Mouse (Mus musculus): Measurements from ENCODE around the gene Fam178b. TPM values are rescaled to one million over a fixed set of nuclear protein-coding genes. Genes with fewer than 3 reads are reported as not detected.
"Not testable (repeated sequence)": the region's sequence is repeated elsewhere in the genome, so short reads cannot be mapped to it uniquely, and the experiment has no call there.

The Fam178b gene
- total RNA-seq, 2 experiments from 2014 or later: 0.61 to 1.2 TPM

- no peak for DNase-seq
Measured at GRCm38 (mm10) chr1:36672648-36673350, 10.2 kb downstream of the Fam178b start.

- no peak for DNase-seq
Measured at GRCm38 (mm10) chr1:36671260-36671659, 11.7 kb downstream of the Fam178b start.

DNA sequence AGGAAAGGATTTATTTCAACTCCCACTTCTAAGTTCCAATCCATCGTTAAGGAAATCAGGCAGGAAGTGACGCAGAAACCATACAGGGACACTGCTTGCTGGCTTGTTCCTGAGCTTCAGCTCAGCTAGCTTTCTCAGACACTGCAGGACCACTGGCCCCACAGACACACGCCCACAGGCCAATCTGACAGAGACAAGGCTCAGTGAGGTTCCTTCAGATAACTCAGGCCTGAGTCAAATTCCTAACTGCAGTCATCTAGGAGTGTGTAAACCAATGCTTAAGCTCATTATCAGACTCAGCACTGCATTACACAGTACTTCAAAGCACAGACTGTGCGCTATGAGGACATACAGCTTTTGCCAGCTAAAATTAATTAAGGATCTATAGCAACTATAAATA, 12.7 kb downstream of the Fam178b start:
- no peak for DNase-seq

- DNase-seq: not testable (repeated sequence)
Measured at GRCm38 (mm10) chr1:36668007-36668406, 15.0 kb downstream of the Fam178b start.

GRCm38 (mm10) chr1:36665934-36666333, 17.0 kb downstream of the Fam178b start:
- no peak for DNase-seq

DNA sequence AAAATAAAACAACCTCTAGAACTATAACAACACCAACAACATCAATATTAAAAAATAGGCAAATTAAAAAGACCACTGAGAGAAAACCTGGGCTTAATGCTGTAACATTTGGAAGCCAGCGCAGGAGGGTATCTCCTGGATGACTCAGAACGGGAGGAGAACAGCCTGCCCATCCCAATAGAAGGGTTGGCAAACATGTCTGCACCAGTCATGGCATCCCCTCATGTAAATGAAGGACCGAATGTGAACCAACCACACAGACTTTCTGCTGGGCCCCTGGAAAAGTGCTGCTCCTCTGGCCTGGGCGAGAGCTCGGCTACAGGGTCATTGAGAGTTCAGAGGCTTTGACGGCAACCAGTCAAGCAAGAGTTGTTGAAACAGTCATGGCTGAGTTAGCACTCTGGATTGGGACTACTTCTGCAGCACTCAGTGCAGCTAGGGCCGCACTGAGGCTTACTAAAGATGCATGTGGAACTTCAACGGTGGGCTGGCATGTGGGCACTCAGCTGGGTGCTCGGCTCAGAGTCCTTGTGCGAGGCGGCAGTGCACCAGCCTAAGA, 17.7 kb downstream of the Fam178b start:
- no peak for DNase-seq

- no peak for DNase-seq
Measured at GRCm38 (mm10) chr1:36664457-36664856, 18.5 kb downstream of the Fam178b start.

GRCm38 (mm10) chr1:36658621-36659399, 24.2 kb downstream of the Fam178b start:
- DNase-seq: no peak

DNA sequence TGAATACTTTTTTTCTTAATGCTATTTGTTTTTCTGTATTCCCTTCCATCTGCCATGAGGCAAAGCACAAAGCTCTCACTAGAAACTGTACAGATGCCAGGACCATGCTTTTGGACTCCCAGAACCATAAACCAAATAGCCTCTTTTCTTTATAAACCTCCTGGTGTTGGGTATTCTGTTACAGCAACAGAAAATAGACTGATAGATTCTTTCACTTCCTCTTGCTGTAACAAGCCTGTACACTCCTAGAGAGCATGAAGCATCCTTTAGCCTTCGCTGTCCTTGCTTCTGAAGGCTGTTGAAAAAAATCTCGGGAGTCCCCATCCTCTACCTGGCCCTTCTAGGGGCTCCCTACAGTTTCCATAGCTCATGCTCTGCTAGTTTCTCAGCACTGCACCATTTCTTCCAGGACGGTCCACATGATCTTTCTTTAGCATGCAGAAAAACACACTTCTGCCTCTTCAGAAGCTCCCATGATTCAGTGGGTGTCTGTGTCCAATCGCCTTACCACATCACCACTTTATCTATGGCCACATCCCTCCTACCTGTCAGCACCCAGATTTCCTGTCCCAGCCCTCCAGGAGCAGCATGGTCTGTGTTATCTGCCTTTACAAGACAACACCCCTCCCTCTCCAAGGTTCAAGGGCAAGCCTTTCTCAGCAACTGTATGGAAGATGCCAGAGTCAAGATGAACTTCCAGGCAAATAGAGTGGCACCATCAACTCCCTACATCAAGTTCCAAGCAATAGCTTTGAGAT, 25.1 kb downstream of the Fam178b start:
- no peak for DNase-seq

DNA sequence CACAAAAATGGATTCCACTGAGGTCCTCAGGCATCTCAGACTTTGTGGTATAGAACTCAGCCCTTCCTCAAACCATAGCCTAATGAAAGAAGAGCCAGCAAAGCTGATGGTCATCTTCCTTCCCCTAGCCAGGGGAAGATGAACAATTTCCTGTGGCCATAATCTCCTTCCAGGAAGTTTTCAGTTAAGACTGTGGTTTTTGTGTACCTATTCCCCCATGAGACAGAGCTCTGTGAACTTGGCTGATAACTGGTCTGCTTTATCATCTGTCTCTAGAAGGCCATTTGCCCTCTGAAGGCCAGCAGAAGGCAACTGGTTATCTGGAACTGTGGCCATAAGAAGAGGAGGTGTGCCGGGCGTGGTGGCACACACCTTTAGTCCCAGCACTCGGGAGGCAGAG, 26.8 kb downstream of the Fam178b start:
- no peak for DNase-seq

- no peak for DNase-seq
Measured at GRCm38 (mm10) chr1:36655039-36655438, 27.9 kb downstream of the Fam178b start.

GRCm38 (mm10) chr1:36647631-36648030, 35.4 kb downstream of the Fam178b start:
- DNase-seq: no peak

DNA sequence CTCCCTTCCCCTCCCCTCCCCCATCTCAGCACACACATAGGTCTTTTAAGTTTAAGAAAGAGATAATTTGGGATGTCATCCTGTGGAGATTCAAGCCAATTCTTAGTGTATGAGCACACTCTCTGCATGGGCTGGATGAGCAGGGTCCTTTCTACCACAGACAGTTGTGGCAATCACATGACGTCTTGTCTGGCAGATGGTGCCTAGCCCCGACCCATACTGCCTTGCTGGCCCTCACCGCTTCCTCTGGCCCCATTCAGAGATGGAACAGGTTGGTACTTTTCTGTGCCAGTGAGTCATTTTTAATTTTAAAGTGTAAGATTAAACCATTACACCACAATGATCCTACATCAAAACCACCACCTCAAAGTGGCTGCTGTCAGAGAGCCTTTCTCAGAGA, 36.7 kb downstream of the Fam178b start:
- DNase-seq: no peak

DNA sequence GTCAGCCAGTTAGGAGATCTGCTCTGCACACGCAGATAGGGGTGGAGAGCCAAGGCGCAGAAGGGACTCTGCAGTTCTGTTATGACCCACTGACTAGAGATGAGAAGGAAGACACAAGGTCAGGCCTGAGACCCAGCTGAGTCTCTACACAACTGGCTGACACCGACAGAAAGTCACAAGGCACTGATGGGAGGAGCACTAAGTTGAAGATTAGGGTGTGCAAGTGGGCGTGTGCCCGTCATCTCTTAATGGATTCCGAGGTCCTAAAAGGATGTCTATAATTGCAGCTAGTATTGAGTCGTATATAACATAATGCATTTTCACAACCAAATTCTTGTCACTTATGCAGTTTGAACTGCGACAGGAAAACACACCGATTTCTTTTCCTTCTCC, 38.4 kb downstream of the Fam178b start:
- DNase-seq: no peak

GRCm38 (mm10) chr1:36643957-36644614, 38.9 kb downstream of the Fam178b start:
- DNase-seq: no peak

DNA sequence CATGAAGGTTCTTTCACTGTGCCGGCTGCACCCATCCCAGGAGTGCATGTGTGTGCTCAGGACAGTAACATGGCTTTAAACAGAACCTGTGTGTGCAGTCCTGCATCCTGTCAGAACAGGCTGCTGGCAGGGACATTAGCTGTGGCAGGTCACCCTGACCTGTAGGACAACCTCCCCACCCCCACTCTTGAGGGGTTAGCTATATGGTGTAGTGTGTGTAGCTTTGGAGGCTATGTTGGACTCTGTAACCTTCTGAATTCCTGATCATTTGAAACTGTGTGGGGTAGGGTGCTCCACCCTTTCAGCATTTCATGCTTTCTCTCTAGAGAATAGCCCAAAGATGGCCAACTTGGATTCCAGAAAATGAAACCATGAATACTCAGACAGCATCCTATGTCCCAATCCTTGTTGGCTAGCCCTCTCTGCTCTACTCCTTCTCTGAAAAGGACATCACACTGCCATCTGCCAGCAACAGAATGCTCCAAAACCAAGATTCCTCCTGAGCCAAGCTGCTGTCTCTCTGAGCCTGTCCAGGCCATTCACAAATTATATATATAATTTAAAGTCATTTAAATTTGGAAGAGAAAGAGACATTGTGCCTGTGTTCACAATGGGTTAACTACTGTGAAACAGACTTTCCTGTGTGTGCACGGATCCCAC, 47.0 kb downstream of the Fam178b start:
- DNase-seq: no peak

GRCm38 (mm10) chr1:36634940-36635339, 48.0 kb downstream of the Fam178b start:
- peak; percentile 38 for DNase-seq

DNA sequence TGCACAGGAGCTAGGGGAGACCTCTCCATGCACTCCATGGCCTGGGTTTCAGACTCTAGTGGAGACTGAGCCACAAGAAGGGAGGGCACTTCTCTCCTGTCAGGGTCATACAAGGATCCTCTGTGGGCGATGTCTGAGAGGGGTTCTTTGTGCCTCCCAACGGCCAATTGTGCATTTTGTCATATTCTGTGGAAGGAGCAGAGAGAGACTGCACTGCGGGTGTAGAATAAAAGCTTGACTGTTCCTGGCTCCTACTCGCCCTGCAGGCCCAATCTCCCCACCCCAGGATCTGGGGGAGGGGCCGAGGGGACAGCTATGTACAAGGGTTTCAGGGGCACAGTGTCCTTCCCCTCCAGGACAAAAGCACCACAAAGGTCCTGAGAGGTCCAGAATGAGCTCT, 49.1 kb downstream of the Fam178b start:
- DNase-seq: no peak

DNA sequence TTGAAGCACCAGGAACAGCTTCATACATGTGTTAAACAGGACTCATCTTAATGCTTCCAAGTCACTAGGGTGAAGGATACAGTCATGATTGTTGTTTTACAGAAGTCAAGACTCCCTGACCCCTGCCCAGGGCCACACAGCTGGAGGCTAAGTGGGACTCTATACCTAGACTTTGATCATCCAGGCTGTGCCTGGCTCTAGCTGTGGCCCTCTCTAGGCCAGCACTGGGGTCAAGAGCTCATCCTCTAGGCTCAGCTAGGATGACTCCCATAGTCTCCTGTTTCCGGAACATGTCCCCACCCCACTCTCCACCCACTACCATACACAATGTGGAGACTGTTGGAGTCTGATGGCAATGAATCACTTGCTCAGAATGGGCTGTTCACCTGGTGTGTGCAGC, 50.1 kb downstream of the Fam178b start:
- DNase-seq: no peak

GRCm38 (mm10) chr1:36632090-36632489, 50.9 kb downstream of the Fam178b start:
- no peak for DNase-seq

DNA sequence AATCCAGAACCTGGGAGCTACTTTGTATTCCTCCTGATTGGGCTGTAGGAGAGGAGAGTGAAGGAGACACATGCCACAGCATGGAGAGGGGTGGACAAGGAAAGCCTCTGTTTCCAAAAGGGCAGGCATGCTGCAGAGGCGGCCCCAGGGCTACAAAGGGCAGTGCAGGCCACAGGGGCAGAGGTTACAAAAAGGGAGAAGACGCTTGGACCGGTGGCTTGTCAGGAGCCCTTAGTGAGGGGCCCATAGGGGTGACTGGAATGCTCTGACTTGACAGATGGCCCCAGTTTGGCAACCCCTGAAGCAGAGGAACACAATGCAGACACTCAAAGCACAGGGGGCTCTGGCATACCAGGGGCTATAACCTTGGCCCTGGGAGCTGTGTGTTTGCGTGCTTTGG, 51.6 kb downstream of the Fam178b start:
- DNase-seq: no peak
